Mouse (Mus musculus): ENCODE measurements at regions not wholly inside any gene's neighbourhood (a gene's known extent, or its start where the extent isn't known, plus 50 kb on each side); places are given as distances from the start of the nearest gene placed in this dataset.

- Histone ChIP-seq H3K4me3 (replicated peaks) (no peak overlapping the region), H3K27me3 (replicated peaks) (peaks cover 3% of the 10 kb centered on the region), H3K36me3 (replicated peaks; ENCODE audit: low read length) (no peaks in the 10 kb centered on the region), H3K4me1 (no peaks in the 10 kb centered on the region), H3K9me3 (no peaks in the 10 kb centered on the region)
- TF ChIP-seq FLI1 (IDR thresholded peaks at IDR 0.05; ENCODE audit: low read length) (no peak), GATA1 (IDR thresholded peaks at IDR 0.05; ENCODE audit: borderline replicate concordance, low read length) (no peak)
Observed at GRCm38 (mm10) chr13:32479118-32479818, 140.7 kb upstream of the Gmds start.

GRCm38 (mm10) chr13:32465787-32466186 is 127.2 kb upstream of the Gmds start:
- peaks cover 7% of the 10 kb centered on the region for H3K27me3 ChIP-seq (replicated peaks)
- H3K36me3 ChIP-seq (replicated peaks; ENCODE audit: low read length): no peaks in the 10 kb centered on the region
- H3K9me3 ChIP-seq: no peaks in the 10 kb centered on the region
- H3K4me1 ChIP-seq: no peaks in the 10 kb centered on the region
- TF ChIP-seq GATA1 (IDR thresholded peaks at IDR 0.05; ENCODE audit: borderline replicate concordance, low read length): no peak
- TF ChIP-seq FLI1 (IDR thresholded peaks at IDR 0.05; ENCODE audit: low read length): no peak
- no peak overlapping the region for H3K4me3 ChIP-seq (replicated peaks)

- H3K27me3 ChIP-seq (replicated peaks): peaks cover 7% of the 10 kb centered on the region
- no peaks in the 10 kb centered on the region for H3K36me3 ChIP-seq (replicated peaks; ENCODE audit: low read length)
- TF ChIP-seq GATA1 (IDR thresholded peaks at IDR 0.05; ENCODE audit: borderline replicate concordance, low read length) (no peak), FLI1 (IDR thresholded peaks at IDR 0.05; ENCODE audit: low read length) (no peak)
- H3K9me3 ChIP-seq: no peaks in the 10 kb centered on the region
- H3K4me1 ChIP-seq: no peaks in the 10 kb centered on the region
- H3K4me3 ChIP-seq (replicated peaks): no peak overlapping the region
Observed at GRCm38 (mm10) chr13:32465041-32465682, 126.6 kb upstream of the Gmds start.

GRCm38 (mm10) chr13:32454419-32455146 is 116.0 kb upstream of the Gmds start:
- TF ChIP-seq GATA1 (IDR thresholded peaks at IDR 0.05; ENCODE audit: borderline replicate concordance, low read length) (no peak), FLI1 (IDR thresholded peaks at IDR 0.05; ENCODE audit: low read length) (no peak)

GRCm38 (mm10) chr13:32449710-32450417 is 111.3 kb upstream of the Gmds start:
- H3K9me3 ChIP-seq: 0 out of 2 replicates have a peak, but pooled peaks cover 3% of the 10 kb centered on the region
- no peaks in the 10 kb centered on the region for H3K4me1 ChIP-seq
- H3K27me3 ChIP-seq (replicated peaks): peaks cover 1% of the 10 kb centered on the region
- no peak overlapping the region for H3K4me3 ChIP-seq (replicated peaks)
- no peaks in the 10 kb centered on the region for H3K36me3 ChIP-seq (replicated peaks; ENCODE audit: low read length)
- TF ChIP-seq FLI1 (IDR thresholded peaks at IDR 0.05; ENCODE audit: low read length): no peak
- no peak for TF ChIP-seq GATA1 (IDR thresholded peaks at IDR 0.05; ENCODE audit: borderline replicate concordance, low read length)

More at GRCm38 (mm10) chr13:32454419-32455146, 116.0 kb upstream of the Gmds start:
- Histone ChIP-seq H3K4me1 (no peaks in the 10 kb centered on the region), H3K27me3 (replicated peaks) (peaks cover 1% of the 10 kb centered on the region), H3K4me3 (replicated peaks) (no peak overlapping the region), H3K36me3 (replicated peaks; ENCODE audit: low read length) (no peaks in the 10 kb centered on the region), H3K9me3 (0 out of 2 replicates have a peak, but pooled peaks cover 3% of the 10 kb centered on the region)

GRCm38 (mm10) chr13:32444531-32444930 is 106.0 kb upstream of the Gmds start:
- no peaks in the 10 kb centered on the region for H3K9me3 ChIP-seq
- no peaks in the 10 kb centered on the region for H3K36me3 ChIP-seq (replicated peaks; ENCODE audit: low read length)
- H3K4me1 ChIP-seq: peaks cover 4% of the 10 kb centered on the region; the same call in 1 of the 2 replicates
- no peak overlapping the region for H3K4me3 ChIP-seq (replicated peaks)
- peaks cover 4% of the 10 kb centered on the region for H3K27me3 ChIP-seq (replicated peaks)
- no peak for TF ChIP-seq FLI1 (IDR thresholded peaks at IDR 0.05; ENCODE audit: low read length)
- no peak for TF ChIP-seq GATA1 (IDR thresholded peaks at IDR 0.05; ENCODE audit: borderline replicate concordance, low read length)

- peaks cover 4% of the 10 kb centered on the region for H3K27me3 ChIP-seq (replicated peaks)
- TF ChIP-seq GATA1 (IDR thresholded peaks at IDR 0.05; ENCODE audit: borderline replicate concordance, low read length) (no peak), FLI1 (IDR thresholded peaks at IDR 0.05; ENCODE audit: low read length) (no peak)
- H3K36me3 ChIP-seq (replicated peaks; ENCODE audit: low read length): no peaks in the 10 kb centered on the region
- no peak overlapping the region for H3K4me3 ChIP-seq (replicated peaks)
- H3K9me3 ChIP-seq: no peaks in the 10 kb centered on the region
- peaks cover 4% of the 10 kb centered on the region; the same call in 1 of the 2 replicates for H3K4me1 ChIP-seq
Observed at GRCm38 (mm10) chr13:32442025-32442424, 103.5 kb upstream of the Gmds start.

- no peak for TF ChIP-seq FLI1 (IDR thresholded peaks at IDR 0.05; ENCODE audit: low read length)
- no peak for TF ChIP-seq GATA1 (IDR thresholded peaks at IDR 0.05; ENCODE audit: borderline replicate concordance, low read length)
- no peak overlapping the region for H3K4me3 ChIP-seq (replicated peaks)
- H3K4me1 ChIP-seq: no peaks in the 10 kb centered on the region
- H3K27me3 ChIP-seq (replicated peaks): peaks cover 2% of the 10 kb centered on the region
- no peaks in the 10 kb centered on the region for H3K9me3 ChIP-seq
- H3K36me3 ChIP-seq (replicated peaks; ENCODE audit: low read length): no peaks in the 10 kb centered on the region
Observed at GRCm38 (mm10) chr13:32435136-32435535, 96.6 kb upstream of the Gmds start.

GRCm38 (mm10) chr13:32428482-32428881 is 89.9 kb upstream of the Gmds start:
- no peak for TF ChIP-seq FLI1 (IDR thresholded peaks at IDR 0.05; ENCODE audit: low read length)
- no peak for TF ChIP-seq GATA1 (IDR thresholded peaks at IDR 0.05; ENCODE audit: borderline replicate concordance, low read length)
- no peaks in the 10 kb centered on the region for H3K36me3 ChIP-seq (replicated peaks; ENCODE audit: low read length)
- H3K27me3 ChIP-seq (replicated peaks): peaks cover 6% of the 10 kb centered on the region
- H3K4me1 ChIP-seq: no peaks in the 10 kb centered on the region
- no peaks in the 10 kb centered on the region for H3K9me3 ChIP-seq
- no peak overlapping the region for H3K4me3 ChIP-seq (replicated peaks)
